Mouse (Mus musculus) CD4-positive, CD25-positive, alpha-beta regulatory T cell, adult 2 months (primary cell): ENCODE results near the gene Zc3h12c.

ENCODE experiments used
- DNase-seq: peaks from one replicate; pipeline ENCODE4 v3.0.0-alpha.2; 2012; ENCODE audit warnings: low read depth, low spot score

Gene Zc3h12c

GRCm38 (mm10) chr9:52102060-52102844, 66.1 kb downstream of the Zc3h12c start:
- no peak for DNase-seq

GRCm38 (mm10) chr9:52100426-52100825, 67.9 kb downstream of the Zc3h12c start:
- DNase-seq, result no peak

- DNase-seq, result peak; percentile 84
These were observed 69.8 kb downstream of the Zc3h12c start for GRCm38 (mm10) chr9:52098600-52098999.

DNA sequence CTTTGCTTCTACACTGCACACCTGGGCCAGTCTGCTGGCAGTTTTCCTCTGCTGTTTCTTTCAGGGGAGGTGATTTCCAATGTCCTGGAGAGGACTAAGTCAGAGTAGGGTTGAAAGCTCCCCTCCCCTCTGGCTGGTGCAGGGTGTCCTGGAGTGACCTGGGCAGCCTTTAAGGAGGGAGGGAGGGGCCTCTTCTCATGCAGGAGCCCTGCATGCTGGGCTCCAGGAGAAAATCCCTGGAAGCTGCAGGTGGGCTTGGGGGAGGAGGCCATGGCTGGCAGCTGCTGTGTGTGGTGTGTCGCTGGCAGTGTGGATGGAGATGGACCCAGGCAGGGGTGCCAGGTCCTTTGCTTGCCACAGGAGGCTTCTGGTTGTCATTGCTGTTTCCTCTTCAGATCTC, 71.0 kb downstream of the Zc3h12c start:
- DNase-seq, result no peak

- no peak for DNase-seq
These were observed 72.7 kb downstream of the Zc3h12c start for GRCm38 (mm10) chr9:52095666-52096065.

GRCm38 (mm10) chr9:52094471-52094980, 73.8 kb downstream of the Zc3h12c start:
- DNase-seq, result no peak

- DNase-seq, result no peak
These were observed 74.4 kb downstream of the Zc3h12c start for GRCm38 (mm10) chr9:52094016-52094415.

DNA sequence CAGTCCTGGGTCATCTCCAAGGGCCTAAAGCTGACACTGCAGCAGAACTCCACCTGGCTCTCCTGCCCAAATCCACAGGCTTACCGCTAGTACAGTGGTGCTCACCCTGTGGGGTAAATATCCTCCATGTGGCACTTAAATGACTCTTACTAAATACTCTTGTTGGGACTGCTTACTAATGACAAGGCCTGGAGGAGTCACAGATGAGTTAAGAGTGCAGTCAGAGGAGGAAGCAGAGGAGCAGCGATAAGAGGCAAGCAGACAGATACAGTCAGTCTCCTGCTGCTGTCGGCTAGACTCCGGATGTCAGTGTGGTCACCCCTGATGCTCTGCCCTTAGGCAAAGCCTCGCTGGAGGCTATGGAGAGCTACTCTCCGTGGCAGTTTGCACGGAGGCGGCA, 75.3 kb downstream of the Zc3h12c start:
- no peak for DNase-seq

DNA sequence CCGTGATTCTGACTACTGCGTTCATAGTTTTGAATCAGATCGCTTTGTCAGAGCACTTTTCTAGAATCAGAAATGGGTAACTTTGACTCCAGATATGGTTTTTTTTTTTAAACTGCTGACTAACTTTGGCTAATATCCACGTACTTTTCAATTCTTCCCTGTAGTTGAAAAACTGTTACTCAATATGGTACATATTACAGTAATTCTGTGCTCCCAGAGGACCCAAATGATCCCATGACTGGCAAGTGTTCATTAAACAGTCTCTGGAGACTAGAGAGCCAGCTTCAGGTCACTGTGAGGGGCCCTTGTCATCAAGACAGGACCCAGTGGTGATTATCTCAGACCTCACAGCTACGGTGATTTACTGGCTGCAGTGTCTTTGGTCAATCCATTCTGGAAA, 76.1 kb downstream of the Zc3h12c start:
- no peak for DNase-seq

- no peak for DNase-seq
These were observed 76.6 kb downstream of the Zc3h12c start for GRCm38 (mm10) chr9:52091752-52092151.

- DNase-seq, result no peak
These were observed 86.0 kb downstream of the Zc3h12c start for GRCm38 (mm10) chr9:52082414-52082813.

- no peak for DNase-seq
These were observed 86.4 kb downstream of the Zc3h12c start for GRCm38 (mm10) chr9:52081979-52082378.

DNA sequence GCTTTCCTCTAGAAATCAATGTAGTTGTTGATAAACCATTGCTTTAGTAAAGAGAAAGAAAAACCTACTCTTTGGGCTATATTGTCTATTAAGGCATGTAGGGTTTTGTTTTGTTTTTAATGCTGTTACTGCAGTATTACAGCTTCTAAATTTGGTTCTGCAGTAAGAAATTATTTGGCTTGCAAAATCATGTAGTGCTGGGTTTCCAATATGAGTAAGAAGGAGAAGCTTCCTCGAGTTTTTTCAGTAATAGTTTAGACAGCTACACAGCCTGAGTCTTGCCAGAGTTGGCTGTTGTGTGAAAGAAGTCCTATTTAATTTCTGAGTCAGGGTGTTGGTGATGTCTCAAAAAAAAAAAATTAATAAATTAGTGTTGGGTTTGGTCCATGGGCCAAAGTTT, 90.7 kb downstream of the Zc3h12c start:
- no peak for DNase-seq

DNA sequence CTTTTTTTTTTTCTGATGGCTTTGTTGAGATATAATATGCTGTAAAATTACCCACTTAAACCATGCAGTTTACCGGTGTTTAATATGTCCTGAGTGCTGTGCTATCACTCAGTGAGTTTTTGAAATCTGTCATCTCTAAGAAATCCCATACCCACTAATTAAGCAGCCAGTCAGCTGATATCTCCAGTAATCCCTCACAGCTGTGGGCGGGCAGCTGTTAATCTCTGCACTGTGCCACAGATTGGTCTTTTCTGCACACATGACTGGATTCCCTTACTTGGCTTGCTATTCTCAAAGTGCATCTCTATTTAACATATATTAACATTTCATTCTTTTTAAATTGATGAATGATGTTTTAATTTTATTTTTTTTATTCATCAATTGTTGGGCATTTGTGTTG, 92.3 kb downstream of the Zc3h12c start:
- no peak for DNase-seq

DNA sequence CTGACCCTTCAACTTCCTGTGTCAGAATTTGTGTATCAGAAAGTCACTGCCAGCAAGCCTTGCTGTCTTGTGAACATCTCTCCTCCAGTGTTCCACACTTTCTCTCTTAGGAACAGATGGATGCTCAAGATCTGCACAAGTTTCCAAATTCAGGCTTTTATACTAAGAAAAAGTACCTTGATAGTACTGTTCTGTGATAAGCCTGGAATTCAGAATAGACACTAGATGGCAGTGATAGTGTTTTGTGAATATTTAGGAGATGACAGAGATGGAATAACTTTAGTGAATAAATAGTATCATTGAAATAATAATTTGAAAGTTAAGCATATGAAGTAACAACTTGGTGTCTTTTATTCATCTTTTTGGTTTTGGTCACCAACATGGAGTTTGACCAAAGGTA, 96.2 kb downstream of the Zc3h12c start:
- no peak for DNase-seq

DNA sequence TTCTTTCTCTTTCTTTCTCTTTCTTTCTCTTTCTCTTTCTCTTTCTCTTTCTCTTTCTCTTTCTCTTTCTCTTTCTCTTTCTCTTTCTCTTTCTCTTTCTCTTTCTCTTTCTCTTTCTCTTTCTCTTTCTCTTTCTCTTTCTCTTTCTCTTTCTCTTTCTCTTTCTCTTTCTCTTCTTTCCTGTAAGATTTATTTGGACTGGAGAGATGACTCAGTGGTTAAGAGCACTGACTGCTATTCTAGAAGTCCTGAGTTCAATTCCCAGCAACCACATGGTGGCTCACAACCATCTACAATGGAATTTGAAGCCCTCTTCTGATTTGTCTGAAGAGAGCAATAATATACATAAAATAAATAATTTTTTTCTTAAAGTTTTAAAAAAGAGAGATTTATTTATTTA, 97.0 kb downstream of the Zc3h12c start:
- DNase-seq, result peak; percentile 19

DNA sequence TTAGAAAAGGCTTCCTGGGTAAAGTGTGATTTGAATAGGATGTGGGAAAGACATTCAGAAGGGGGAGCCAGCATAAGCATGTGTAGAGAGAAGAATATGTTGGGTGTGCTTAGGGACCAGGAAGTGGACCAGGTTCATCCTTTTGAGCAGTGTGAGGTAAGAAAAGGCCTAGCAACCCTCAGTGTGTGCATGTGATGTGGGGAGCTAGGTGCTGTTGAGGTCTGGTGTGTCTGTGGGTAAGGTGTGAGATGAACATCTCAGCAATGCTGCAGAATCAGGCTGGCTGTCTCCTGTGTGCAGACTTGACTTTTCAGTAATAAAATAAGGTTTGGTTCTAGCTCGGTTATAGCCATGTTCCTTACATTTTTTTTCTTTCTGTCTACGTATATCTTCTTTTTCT, 98.3 kb downstream of the Zc3h12c start:
- DNase-seq, result peak; percentile 12
